Mouse (Mus musculus) embryo, embryonic 11 days (tissue): ENCODE measurements around the gene Tor4a.
A peak's percentile ranks its signal among the peaks of the same experiment; 100 is the strongest.

ENCODE experiments used
- DNase-seq: peaks from one replicate; pipeline ENCODE4 v3.0.0-alpha.2; 2015

Tor4a gene

DNA sequence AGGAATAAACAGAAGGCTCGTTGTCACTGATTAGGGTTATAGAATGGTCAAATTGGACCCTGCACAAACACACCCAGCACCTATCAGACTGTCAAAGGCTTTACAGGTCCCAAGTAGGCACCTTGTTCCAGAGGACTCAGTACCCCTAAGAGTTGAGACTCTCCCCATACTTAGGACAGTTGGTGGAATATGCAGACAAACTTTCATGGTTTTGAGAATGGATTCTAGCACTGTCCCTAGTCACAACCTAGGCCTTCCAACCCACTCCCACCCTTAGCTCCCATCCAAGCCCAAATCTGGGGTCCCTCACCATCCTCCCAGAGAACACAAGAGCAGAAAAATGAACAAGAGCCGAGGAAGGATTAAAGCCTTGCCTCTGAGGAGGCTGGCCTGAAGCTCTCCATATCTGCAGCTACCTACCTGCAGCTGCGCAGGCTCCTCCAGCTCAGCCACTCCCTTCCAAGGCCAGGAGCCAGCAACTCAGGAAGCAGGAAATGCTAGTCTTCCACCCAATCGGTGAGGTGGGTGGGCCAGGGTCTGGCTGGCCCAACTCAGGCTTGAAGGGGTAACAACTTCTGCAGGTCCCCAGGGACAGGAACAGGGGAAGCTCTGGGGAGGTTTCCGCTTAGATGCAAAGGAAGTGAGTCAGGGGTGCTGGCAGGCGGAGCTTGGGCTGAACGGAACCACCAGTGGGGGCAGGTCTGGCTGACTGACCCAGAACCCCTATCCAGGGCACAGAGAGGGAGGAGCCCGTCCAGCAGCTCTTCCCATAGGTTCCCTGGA lies at the start of gene Tor4a:
TSS of gene Tor4a (minus strand) at position 715 of the 783 bp plus-strand sequence.
- DNase-seq, result peak; percentile 50

DNA sequence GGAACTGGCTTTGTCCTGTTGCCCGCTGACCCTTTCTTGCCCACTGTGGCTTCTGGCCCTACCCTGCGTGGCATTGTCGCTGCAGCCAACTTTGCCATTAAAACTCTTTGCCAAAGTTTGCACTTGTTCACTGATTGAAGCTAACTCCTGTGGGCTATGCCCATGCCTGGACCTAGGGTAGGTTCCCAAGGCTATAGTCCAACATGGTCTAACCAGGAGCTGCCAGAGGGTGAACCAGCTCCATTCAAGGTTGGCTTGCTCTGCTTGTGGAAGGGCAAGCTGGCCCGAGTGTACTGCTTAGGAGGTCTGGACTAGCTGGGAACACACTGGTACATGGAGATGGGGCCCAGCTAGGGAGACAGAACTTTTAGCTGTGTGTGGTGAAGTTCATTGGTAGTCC lies 47.5 kb upstream of the Tor4a start:
- no peak for DNase-seq

DNA sequence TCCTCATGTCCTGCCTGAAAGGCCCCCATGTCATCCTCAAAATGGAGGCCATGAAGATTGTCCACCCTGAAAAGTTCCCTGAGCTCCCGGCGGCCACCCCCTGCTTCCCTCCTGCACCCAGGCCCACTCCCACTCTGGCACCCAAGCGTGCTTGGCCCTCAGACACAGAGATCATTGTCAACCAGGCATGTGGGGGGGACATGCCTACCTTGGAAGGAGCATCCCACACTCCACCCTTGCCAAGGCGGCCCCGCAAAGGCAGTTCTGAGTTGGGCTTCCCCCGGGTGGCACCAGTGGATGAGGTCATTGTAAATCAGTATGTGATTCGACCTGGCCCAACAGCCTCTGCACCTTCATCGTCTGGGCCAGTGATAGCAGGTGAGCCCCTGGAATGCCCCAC lies 46.7 kb upstream of the Tor4a start:
- DNase-seq, result no peak

DNA sequence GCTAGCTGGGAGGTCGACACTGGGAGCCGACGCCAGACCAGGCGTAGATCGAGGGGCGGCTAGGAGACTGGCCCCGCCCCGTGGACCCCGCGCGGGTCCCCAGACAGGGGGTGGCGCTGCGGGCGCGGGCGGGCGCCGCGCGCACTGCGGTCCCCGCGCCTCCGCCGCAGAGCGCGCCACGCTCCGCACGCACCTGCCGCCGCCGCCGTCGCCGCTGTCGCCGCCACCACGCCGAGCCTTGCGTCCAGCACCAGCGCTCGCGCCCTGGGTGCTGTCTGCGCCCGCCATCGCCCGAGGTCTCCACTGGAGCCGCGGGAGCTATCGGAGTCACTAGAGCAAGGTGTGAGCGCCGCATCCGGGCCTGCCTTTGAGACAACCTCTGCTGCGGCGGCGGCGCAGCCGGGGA lies 45.4 kb upstream of the Tor4a start, which contains the start of the genes Rnf208 and Cysrt1:
TSS of gene Rnf208 (plus strand) at position 155 of the 406 bp plus-strand sequence.
TSS of gene Cysrt1 (minus strand) at position 352 of the 406 bp plus-strand sequence.
- peak; percentile 56 for DNase-seq

DNA sequence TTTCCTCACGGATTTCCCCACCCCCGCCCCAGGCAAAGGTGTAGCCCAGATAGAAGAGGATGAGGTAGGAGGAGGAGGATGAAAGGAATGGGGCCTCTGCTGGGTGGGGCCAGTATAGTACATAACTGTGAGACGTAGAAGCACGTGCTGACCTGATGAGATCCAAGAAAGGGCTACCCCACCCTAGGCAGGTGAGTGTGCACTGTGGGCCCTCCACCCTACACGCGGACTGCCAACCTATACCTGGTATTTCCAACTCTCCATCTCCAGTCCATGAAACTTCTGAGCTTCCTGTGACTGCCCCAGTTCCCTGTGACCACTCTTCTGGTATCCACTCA lies 44.7 kb upstream of the Tor4a start:
- no peak for DNase-seq

DNA sequence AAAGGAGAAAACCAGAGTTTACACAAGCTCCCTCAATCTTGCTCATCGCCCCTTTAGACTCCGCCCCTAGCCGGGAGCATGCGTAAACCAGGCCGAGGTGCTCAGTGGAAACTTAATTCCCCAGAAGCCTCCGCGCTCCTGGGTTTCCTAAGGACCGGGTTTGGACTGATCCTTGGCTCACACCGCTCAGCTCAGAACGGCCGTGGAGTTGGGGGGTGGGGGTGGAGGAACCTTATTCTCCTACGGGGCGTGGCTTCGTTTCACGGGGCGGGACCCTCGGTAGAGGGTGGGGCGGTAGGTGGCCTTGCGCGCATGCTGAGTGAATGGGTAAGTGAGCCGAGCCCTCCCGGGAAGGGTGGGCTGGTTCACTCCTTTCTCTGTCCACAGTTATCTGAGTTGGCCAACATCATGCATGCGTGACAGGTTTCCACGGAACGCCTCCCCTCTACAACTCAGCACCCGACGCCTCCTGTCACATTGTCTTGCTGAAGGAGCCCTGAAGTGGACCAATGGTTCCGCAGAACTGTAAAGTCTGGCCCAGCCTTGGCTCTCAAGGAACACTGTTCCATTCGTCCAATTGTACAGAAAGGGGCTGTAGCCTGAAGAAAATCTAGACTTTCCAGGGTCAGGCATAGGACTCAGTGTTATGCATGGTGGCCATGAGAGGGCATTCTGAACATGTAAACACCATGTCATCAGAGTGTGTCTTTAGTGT lies 44.2 kb upstream of the Tor4a start:
- DNase-seq, result peak; percentile 89

DNA sequence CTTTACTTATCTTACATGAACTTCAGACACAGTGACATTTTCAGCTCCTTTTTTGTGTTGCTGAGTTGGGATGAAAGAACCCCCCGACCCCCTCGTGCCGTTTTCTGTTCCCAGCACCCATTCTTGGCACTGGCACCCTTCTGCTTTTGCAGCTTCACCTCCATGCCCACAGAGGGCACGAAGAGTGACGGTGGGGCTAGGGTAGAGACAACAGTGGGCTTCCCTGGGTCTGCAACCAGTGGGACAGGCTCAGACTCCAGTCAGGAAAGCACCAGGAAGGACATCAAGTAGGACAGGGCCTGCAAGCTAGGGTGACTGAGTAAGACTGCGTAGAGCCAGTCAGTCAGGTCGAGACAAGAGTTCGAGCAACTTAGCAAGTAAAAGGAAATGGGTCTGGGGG lies 43.6 kb upstream of the Tor4a start:
- no peak for DNase-seq

DNA sequence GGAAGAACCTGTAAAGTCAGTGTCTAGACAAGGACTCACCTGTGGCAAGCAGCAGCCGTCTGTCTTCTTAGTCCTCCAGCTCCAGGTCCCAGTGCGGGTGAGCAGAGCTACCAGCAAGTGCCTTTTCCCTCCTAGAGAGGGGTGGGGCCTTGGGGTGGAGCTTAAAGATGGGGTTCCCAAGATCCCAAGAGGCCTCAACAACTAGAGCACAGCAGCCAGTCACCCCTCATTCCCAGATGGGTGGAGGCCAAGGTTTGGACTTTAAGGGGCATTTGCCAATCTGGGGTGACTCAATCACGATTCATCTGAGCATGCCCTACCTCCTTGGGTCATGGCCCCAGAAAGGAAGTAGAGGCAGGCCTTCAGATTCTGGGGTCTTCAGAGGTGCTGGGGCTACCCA lies 43.1 kb upstream of the Tor4a start:
- no peak for DNase-seq

DNA sequence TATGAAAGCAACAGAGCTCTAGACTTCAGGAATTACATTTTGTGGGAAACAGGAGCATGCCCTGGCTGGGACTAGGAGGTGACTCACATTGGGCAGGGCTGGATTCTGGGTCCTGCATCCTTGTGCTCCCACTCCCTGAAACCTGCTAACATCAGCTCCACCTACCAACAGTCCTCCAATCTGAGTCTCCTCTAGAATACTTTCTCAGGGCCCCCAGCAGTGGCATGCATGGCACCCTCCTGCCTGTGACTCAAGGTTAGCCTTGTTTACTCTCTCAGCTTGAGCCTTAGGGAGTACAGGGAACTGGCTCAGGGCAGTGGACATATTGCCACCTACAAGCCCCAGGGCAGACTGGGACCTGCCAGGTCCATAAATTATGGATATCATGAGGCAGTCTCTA lies 41.4 kb upstream of the Tor4a start:
- DNase-seq, result no peak

DNA sequence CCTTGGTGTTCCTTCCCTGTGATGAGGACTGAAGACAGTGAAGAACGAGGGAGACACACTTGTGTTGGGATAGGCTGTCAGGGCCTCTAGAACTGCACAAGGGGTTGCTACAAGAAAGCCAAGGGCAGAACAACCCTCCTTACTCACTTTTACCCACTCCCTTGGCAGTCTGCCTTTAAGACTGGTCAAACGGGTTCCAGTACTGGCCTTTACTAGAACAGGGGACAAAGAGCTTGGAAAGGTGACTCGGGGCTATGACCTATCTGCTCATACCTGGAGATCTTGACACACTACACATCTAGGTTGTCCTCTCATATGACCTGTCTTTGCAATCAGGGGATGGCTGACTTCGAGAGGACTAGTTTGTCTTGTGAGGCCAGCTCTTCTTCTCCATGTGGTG lies 40.8 kb upstream of the Tor4a start:
- no peak for DNase-seq

DNA sequence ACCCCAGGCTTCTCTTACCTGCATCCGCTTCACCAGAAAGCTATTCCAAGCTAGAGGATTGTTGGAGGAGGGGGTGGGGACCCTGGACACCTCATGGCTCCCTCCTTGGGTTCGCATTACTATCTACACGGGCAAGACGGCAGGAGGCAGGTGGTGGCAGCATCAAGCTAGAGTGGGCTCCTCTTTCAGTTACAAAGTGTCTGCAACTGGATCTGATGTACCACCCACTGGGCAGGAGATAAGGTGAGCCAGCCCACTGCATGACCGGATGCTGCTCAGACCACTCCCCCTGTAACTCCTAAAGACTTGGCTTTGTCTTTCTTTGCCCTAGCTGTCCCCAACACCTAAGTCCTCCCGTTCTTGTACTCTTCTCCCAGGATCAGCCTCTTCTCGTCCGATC lies 39.9 kb upstream of the Tor4a start, which contains the start of gene Rnf224:
TSS of gene Rnf224 (minus strand) at position 174 of the 400 bp plus-strand sequence.
- no peak for DNase-seq

DNA sequence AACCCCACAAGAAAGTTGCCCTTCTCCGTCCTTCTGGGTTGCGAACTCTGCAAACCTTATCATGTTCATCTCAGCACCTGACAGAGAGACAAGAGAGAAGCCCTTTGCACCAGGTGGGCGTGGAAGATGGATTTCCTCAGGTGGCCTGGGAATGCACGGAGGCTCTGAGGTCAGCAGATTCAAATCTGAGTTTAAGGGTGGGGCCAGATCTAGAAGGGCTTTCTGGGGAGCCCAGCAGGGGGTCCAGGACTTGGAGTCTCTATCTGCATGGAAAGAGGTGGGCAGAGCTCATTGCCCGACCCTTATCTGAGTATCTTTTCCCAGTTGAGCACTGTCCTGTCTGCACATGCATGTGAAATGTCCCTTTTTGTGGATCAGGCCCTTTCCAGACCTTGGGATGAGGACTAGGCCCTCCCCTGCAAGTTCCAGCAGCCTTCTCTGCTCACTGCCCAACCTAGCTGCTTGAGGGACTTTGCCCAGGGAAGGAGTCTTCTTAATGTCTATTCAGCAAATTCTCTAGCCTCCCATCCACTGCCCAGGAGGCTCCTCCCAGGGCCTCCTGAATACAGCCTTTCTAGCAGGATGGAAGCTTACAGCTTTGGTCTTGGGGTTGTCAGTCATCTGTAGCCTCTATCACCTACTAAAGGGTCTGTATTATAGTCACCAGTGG lies 38.0 kb upstream of the Tor4a start:
- no peak for DNase-seq

DNA sequence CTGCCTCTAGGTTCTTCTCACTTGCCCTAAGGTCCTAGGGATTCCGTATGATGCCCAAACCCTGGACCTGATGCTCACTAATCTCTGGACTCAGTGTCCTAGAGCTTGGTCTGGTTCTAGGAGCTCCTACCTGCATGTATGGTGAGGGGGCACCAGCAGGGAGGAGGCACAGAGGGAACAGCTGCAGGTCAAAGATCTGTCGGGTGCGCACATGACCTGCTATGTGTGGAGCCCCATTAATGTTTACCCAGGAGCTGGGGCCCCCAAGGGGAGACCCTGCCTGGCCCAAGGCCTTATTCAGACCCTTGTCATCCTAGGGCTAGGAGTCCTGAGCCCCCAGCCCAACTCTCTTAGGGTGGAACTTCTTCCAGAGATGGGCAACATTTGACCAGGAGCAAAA lies 37.4 kb upstream of the Tor4a start, which contains the start of gene Slc34a3:
TSS of gene Slc34a3 (minus strand) at position 315 of the 400 bp plus-strand sequence.
- no peak for DNase-seq

DNA sequence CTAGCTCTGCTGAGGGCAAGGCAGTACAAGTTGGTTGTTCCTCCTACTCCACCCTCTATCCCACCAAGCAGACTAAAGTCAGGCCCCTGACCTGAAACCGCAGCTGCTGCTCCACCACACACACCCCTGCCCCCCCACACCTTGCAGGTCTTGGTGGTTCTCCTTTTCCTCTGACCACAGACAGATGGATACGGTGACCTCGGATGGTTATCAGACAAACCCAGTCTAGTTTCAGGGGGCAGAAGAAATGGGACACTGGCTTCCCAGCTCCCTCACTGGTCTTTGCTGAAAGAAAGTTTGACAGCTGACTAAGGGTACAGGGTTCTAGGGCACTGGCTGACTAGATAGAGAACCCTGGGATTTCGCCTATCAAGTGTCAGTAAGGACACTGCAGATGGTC lies 36.7 kb upstream of the Tor4a start:
- DNase-seq, result no peak

DNA sequence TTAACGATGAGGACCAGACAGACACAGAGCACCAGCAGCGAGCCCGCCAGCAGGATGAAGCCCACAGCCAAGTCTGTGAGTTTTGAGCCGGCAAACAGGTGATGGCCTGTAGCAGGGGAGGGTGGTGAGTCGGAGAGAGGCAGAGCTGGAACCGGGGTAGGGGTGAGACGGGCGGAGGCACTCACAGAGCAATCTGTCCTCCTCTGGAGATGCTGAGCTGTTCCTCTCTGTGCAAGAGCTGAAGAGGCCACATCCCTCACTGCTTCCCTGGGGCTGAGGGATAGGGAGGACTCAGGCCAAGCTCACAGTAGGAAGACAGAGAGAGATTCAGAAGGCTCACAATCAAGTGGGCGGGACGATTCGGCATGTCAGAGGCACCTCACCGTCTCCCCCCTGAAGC lies 34.4 kb upstream of the Tor4a start:
- DNase-seq, result no peak

DNA sequence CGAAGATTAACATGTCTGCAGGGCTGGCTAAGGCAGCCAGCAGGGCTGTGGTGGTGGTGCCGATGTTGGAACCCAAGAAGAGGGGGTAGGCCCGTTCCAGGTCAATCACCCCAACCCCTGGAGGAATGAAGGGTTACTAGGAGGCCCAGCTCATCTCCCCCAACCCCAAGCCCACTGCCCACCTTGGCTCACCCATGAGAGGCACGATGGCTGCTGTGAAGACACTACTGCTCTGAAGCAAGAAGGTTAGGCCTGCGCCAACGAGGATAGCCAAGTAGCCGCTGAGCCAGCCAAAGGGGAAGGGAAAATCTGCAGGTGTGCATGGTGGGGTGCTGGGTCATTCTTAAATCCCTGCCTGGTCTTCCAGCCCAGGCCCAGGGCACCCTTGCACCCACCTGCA lies 33.9 kb upstream of the Tor4a start:
- DNase-seq, result no peak

DNA sequence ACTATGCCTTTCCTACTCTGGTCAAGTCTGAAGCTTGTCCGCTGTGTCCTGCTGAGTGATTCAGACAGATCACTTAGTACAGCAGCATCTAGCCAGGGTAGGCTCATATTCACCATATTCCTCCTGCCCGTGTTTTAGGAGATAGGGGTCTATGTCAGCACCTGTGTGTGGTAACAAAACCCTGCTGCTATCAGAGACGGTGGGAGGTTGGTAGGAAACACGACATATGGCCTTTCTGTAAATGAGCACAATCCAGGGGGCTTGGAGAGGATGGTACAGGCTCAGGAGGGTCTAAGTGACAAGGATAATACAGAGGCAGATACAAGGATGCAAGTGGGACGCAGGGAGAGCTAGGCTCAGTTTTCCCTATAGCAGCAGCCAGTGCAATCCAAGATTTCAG lies 32.9 kb upstream of the Tor4a start:
- DNase-seq, result no peak

DNA sequence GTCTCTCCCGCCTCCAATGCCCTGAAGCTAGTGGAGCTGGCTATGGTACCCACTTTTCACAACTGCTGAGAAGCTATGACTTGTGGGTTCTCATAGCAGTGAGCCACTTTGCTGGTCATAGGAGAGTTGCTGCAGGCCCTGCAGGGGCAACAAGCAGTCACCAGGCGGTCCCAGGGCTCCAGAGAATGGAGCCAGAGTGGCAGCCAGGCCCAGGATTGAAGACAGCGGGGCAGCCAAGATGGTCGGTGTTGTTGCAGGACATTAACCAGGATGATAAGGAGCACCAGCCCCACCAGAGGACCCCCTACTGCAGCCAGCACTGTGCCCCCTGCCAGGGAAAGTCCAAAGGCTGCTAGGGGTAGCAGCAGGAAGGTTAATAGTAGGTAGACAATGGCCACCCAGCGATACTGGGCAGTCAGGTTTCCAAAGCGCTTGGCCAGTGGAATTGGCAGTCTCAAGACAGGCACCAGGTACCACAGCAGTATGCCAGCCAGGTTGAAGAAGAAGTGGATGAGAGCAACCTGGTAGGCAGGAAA lies 32.4 kb upstream of the Tor4a start:
- no peak for DNase-seq

DNA sequence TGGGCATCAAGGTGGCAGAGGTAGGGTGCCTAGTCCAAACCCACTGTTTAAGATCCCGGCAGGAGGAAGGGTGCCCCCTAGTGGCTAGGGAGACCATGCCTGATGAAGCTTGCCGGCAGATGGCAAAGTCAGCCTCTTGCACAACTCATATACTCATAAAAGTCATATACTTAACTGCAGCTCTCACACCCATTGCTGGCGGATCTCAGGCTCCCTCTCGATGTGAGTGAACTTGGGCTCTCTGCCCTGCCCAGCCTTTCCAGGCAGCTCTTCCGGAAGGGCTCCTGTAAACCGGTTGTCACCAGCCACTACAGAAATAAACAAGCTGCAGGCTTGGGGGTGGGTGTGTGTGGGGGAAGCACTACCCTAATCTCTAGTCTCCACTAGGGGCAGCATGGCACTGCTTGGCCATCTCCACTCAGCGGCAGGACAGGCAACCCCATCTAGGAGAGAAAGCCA lies 31.8 kb upstream of the Tor4a start:
- peak; percentile 90 for DNase-seq

DNA sequence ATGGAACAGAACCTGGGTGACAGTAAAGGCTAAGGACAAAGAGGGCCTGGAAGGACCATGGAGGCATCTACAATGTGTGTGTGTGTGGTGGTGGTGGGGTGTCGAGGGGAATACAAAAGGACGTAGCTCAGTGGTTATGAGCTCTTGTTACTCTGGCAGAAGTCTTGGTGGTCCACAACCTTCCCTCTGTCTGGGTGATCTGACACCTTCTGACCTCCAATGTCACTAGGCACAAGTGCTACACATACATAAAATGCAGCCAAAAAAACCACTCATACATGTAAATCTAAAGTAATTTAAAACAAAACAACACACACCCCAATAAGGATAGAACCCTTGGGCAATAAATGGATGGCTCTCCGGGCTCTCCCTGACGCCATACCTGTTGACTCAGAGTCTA lies 30.7 kb upstream of the Tor4a start:
- no peak for DNase-seq

DNA sequence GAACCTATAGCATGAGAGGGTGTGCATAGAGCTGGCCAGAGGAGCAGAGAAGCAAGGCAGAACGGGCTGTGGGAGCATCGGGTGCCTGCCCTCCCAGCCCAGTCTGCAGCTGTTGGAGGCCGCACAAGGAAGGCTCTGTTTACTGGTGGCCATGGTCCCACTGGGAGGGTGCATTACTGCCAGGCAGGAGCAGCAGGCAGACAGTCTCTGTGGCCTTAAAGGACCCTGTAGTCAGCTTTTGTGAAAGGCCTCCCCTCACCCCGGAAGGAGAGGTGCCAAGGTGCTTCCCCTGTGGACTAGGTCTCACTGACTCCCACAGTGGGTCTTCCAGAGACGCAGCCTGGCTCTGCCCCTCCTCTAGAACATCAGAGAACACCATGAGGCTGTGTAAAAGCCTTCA lies 30.2 kb upstream of the Tor4a start:
- no peak for DNase-seq

DNA sequence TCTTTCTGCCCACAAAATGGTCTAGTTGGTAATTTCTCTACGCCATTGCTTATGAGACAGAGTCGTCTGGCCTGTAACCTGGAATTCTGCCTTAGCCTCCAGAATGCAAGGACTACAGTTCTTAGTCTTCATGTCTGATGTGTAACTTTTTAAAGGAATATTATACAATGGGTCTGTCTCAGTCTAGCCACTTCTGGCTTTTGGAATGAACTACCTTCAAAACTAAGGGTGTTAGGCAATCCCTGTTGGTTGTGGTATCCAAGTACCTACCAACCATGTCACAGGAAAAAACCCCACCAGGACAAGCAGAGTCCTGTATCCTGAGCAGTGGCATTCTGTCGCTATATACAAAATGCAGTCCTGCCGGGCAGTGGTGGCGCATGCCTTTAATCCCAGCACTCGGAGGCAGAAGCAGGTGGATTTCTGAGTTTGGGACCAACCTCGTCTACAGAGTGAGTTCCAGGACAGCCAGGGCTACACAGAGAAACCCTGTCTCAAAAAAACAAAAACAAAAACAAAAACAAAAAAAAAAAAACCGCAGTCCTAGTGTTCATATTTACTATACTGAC lies 29.2 kb upstream of the Tor4a start:
- no peak for DNase-seq
